Mouse (Mus musculus) adrenal gland (tissue): Measurements from ENCODE around the gene Nme7.

Experiments
- intact Hi-C: fragments of 180-260 bp; cut with DNase I; formaldehyde crosslinking; loops from one replicate; pipeline ENCODE4 v1.15.1; 2025

Gene Nme7

DNA sequence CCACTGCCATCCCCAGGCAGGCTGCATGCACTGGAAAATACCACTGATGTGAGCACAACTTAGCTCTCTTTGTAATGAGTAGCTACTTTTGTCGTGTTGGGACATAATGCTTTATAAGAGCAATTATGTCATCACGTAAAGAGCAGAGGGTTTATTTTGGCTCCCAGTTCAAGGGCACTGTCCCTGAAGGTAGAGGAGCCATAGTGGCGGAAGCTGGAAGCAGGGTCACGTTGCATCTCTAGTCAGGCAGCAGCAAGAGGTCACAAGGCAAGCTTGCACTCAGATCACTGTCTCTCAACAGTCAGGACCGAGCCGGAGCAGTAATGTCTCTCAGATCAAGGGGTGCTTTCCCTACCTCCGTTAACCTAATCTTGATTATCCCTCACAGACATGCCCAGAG, 123.9 kb downstream of the Nme7 start:
- intact Hi-C loops, result no loop called here

GRCm38 (mm10) chr1:164428644-164429043, 124.7 kb downstream of the Nme7 start:
- intact Hi-C loops, result no loop called here

GRCm38 (mm10) chr1:164432649-164433048, 128.7 kb downstream of the Nme7 start:
- intact Hi-C loops, result no loop called here

GRCm38 (mm10) chr1:164434049-164434448, 130.1 kb downstream of the Nme7 start:
- intact Hi-C loops, result no loop called here

- intact Hi-C loops, result no loop called here
These were observed 132.8 kb downstream of the Nme7 start for GRCm38 (mm10) chr1:164436749-164437148.

DNA sequence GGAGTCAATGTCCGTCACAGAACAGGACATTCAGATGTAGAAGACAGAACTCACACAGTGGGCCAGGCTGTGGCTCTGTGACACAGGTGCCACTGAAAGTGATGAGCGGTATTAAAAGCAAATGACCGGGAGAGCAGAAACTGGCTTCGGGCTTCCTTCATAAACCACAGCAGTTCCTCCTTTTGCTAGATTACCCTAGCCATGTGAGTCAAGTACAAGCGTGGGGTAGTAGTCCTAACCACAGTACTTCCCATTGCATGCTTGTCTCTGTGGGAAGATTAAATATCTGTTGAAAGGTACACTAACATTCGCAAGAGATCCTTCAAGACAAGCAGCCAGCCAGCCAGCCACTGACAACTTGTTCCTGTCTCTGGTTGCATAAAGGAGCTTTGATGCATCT, 136.3 kb downstream of the Nme7 start:
- intact Hi-C loops, result no loop called here

- intact Hi-C loops, result no loop called here
These were observed 136.9 kb downstream of the Nme7 start for GRCm38 (mm10) chr1:164440708-164441407.

GRCm38 (mm10) chr1:164441408-164441974, 137.6 kb downstream of the Nme7 start:
- intact Hi-C loops, result no loop called here

GRCm38 (mm10) chr1:164445620-164446162, 141.8 kb downstream of the Nme7 start:
- intact Hi-C loops, result no loop called here

- intact Hi-C loops, result no loop called here
These were observed 142.6 kb downstream of the Nme7 start for GRCm38 (mm10) chr1:164446535-164446934.

GRCm38 (mm10) chr1:164447521-164447920, 143.6 kb downstream of the Nme7 start:
- intact Hi-C loops, result no loop called here

DNA sequence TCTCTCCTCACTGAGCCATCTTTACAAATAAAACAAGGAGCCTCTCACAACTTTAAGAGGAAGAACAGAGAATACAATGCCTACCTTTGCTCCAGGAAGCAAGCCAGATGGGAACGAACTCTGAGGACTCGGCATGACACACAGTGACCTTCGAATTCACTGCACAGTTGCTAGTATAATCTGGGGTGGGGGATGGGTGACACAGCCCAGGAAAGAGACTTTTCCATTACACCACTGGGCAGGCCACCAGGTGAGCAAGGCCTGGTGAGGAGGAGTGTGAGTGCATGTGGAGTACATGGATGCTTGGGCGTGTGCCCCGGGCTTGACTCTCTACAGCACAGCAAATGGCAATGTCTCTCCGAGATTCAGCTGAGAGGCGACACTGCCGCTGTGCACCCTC, 145.7 kb downstream of the Nme7 start:
- intact Hi-C loops, result no loop called here

DNA sequence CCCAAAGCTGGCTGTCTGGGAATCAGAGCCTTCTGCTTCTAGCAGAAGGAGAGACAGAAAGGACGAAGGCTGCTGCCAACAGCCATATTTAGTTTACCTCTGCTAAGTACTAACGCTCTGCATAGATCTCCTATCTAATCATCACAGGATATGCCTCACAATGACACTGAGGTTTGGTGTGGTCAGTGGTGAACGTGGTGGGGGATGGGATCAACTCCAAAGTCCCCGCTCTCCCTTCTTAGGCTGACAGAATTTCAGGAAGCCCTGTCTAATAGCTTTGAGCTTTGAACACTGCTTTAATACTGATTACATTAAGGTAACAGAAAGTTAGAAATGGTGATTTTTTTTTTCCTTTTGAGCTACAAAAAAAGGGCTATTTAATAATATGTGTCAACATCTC, 146.3 kb downstream of the Nme7 start:
- intact Hi-C loops, result no loop called here

DNA sequence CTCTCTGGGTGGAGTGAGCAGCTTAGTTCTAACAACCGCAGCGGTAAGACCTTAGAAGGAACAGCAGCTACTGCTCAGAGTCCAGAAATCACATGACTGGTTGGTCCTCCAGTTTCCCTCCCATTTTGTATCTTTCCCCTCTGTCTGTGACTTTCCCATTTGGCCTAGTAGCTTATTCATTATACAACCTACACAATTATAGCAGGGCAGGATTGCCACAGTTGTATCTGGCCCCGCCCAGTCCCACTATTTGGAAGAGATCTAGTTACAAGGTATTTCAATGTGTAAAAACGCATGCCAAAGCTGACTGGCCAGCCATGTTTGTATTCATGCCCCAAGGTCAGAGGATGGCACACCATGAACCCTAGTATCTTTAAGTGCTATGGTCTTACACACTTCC, 146.7 kb downstream of the Nme7 start:
- intact Hi-C loops, result no loop called here

DNA sequence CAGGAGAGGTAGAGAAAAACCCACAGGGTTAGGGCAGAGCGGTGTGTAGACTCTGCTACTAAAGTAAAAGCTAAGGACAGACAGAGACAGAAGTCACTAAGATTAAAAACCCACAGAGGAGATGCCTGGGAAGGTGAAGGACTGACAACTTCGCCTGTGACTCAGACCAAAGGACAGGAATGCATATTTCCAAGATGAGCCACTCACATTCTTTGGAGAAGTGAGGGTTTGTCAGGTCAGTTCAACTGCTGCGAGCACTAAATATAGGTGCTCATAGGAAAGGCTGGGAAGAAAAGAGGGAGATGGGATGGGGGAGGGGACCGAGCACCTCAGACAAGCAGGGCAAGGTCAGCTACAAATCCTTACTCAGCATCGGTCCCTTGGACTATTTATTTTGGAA, 147.4 kb downstream of the Nme7 start:
- intact Hi-C loops, result no loop called here

- intact Hi-C loops, result no loop called here
These were observed 148.7 kb downstream of the Nme7 start for GRCm38 (mm10) chr1:164452580-164452979.

- intact Hi-C loops, result no loop called here
These were observed 149.2 kb downstream of the Nme7 start for GRCm38 (mm10) chr1:164453146-164453545.

DNA sequence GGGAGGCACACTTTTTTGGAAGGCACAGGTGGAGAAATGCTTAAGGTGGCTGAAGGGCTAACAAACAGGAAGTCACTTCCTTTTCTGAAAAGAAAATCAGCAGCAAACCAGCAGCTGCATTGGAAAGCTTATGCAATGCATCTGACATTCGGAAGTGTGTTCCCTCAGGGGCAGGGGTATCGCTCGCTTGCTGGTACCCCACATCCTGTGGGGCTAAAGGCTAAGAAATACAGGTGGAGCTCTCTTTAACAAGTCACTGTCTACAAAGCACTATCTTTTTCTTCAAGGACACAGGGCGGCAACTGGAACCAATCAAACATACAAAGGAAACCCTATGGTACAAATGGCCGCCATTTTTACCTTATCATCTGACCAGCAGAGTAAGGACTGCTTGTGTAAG, 149.8 kb downstream of the Nme7 start:
- intact Hi-C loops, result no loop called here

GRCm38 (mm10) chr1:164454747-164455400, 151.0 kb downstream of the Nme7 start:
- intact Hi-C loops, result no loop called here

- intact Hi-C loops, result no loop called here
These were observed 151.7 kb downstream of the Nme7 start for GRCm38 (mm10) chr1:164455614-164456013.

DNA sequence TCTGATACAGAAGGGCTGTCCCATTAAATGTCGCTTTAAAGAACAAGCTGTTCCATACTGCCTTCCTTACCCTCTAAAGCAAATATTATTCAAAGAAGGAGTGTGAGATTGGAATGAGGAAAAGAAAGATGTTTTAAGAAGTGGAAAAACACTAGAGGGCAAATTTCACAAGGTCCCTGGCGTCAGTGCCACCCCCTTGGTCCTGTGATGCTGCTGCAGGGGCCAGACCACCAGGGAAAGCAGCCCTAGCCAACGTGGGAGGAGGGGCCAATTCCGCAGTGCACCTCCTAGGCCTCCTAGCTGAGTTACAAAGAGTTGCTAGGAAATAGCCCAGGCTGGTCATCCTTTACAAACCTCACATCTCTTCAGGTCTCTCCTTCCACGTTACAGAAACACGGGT, 152.1 kb downstream of the Nme7 start:
- intact Hi-C loops, result no loop called here

- intact Hi-C loops, result no loop called here
These were observed 152.8 kb downstream of the Nme7 start for GRCm38 (mm10) chr1:164456731-164457130.
